Mouse (Mus musculus) liver, adult 2 months (tissue): ENCODE measurements at regions not wholly inside any gene's neighbourhood (a gene's known extent, or its start where the extent isn't known, plus 50 kb on each side); places are given as distances from the start of the nearest gene placed in this dataset.

Experiments
- DNase-seq: peaks from one replicate; pipeline ENCODE4 v3.0.0-alpha.2; 2011; ENCODE audit warnings: low read depth, low spot score; ENCODE audit errors: extremely low read depth
- H3K27ac ChIP-seq: fragments of 200-500 bp; replicated peaks from 2 replicates; pipeline ENCODE4 v1.5.1; 2012; ENCODE audit warnings: low read depth, mild to moderate bottlenecking, control low read depth, inconsistent platforms, low read length; ENCODE audit not compliant: insufficient read depth
- H3K27me3 ChIP-seq: fragments of 200-500 bp; 2 replicates; pipeline ENCODE4 v1.6.1; 2012; ENCODE audit warnings: mild to moderate bottlenecking, moderate library complexity, low read length, inconsistent platforms; ENCODE audit not compliant: control insufficient read depth, insufficient read depth
- H3K36me3 ChIP-seq: fragments of 200-500 bp; 2 replicates; pipeline ENCODE4 v1.6.1; 2012; ENCODE audit warnings: low read length, inconsistent platforms; ENCODE audit not compliant: control insufficient read depth, insufficient read depth
- H3K4me1 ChIP-seq: fragments of 200-500 bp; 2 replicates; pipeline ENCODE4 v1.6.1; 2011; ENCODE audit warnings: low read length; ENCODE audit not compliant: control insufficient read depth, insufficient read depth
- H3K4me3 ChIP-seq: fragments of 200-500 bp; 2 replicates; pipeline ENCODE4 v1.5.1; 2011; ENCODE audit warnings: low read depth, mild to moderate bottlenecking, control low read depth, low read length, moderate library complexity; ENCODE audit not compliant: insufficient read depth
- H3K79me2 ChIP-seq: fragments of 200-500 bp; 2 replicates; pipeline ENCODE4 v1.6.1; 2012; ENCODE audit warnings: inconsistent platforms, mild to moderate bottlenecking, low read length, moderate library complexity; ENCODE audit not compliant: control insufficient read depth, insufficient read depth
- H3K9ac ChIP-seq: fragments of 200-500 bp; 2 replicates; pipeline ENCODE4 v1.6.1; 2012; ENCODE audit warnings: low read depth, mild to moderate bottlenecking, control low read depth, inconsistent platforms, low read length
- CTCF ChIP-seq: fragments of 200-500 bp; IDR thresholded peaks from 2 replicates; pipeline ENCODE4 v1.5.1; 2011; ENCODE audit warnings: low read depth, low read length, control low read depth
- POLR2A ChIP-seq: fragments of 200-500 bp; IDR thresholded peaks from 2 replicates; pipeline ENCODE4 v1.6.1; 2011; ENCODE audit warnings: low read length, control low read depth; ENCODE audit not compliant: insufficient read depth; ENCODE audit errors: extremely low read depth
- WGBS: fragments of 180-500 bp; shearing (Covaris S2); methylation state at CpG from one replicate; pipeline ENCODE4 v1.1.7; 2018; 5-methylcytosine and 5-hydroxymethylcytosine counted together

DNA sequence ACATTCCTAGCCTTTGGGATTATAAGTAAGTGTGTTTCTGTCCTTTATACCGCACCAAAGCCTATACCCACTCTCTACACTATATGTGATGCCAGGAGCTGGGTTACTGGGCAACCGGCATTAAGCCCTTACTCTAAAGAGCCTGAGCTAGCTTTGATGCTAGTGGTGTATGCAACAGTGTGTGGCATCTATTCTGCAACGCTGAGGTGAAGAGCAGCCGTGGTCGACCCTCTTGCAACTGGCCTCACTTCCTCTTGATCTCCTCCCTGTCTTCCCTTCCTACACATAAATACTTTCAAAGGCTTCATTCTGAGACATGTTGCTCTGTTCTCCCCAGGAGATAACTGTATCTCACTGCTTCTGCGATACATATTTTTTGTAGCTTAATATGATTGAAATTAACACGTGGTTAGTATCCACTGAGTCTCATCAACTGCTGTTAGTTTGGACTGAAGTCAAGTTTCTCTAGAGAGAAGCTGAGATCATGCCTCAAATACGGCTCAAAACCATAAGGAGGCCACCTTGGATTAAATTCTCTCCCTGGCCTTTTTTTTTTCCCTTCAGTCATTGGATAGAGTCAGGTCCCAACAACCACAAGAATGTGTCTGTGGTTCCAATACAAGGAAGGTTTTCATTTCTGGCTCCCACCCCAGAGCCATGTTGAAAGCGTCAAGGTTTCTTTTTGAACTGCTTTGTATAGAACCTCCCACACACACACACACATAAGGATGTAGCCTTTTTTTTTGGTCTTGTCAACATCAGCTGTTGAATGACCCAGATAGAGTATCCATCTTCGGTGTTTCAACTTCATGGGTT is 191.2 kb upstream of the Jmjd1c start:
- TF ChIP-seq CTCF (no peak), POLR2A (no peak)
- Histone ChIP-seq H3K36me3 (no peaks in the 10 kb centered on the region), H3K27me3 (no peaks in the 10 kb centered on the region; the same call in 1 of the 2 replicates), H3K4me1 (peaks cover 4% of the 10 kb centered on the region), H3K79me2 (no peaks in the 10 kb centered on the region), H3K4me3 (no peak overlapping the region), H3K9ac (no peak overlapping the region), H3K27ac (no peak overlapping the region)
- no peak for DNase-seq
- WGBS: 84% methylated on average over 10 of the region's 10 CpGs

DNA sequence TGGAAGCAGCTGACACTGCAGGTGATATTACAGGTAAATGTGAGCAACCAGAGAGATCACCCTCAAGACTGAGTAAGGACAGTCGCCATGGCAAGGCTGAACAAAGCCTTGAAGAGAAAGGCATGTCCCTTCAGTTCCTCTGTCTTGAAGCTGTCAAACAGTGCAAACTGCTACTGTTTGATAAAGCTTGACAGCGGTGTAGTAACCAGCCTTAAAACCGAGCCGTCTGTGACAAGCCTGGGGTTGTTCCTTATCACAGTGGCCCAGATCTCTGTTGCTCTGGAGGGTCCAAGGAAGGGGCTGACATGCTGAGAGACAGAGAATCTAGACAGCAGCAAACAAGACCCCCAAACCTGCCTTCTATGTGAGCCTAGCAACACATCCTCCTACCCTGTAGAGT is 188.1 kb upstream of the Jmjd1c start:
- H3K4me1 ChIP-seq: peaks cover 14% of the 10 kb centered on the region
- no peaks in the 10 kb centered on the region for H3K79me2 ChIP-seq
- no peak overlapping the region for H3K9ac ChIP-seq
- no peak overlapping the region for H3K4me3 ChIP-seq
- H3K27ac ChIP-seq: no peak overlapping the region
- H3K27me3 ChIP-seq: no peaks in the 10 kb centered on the region
- DNase-seq: no peak
- WGBS: 90% methylated on average over 4 of the region's 4 CpGs
- no peak for TF ChIP-seq POLR2A
- TF ChIP-seq CTCF: no peak
- H3K36me3 ChIP-seq: no peaks in the 10 kb centered on the region

DNA sequence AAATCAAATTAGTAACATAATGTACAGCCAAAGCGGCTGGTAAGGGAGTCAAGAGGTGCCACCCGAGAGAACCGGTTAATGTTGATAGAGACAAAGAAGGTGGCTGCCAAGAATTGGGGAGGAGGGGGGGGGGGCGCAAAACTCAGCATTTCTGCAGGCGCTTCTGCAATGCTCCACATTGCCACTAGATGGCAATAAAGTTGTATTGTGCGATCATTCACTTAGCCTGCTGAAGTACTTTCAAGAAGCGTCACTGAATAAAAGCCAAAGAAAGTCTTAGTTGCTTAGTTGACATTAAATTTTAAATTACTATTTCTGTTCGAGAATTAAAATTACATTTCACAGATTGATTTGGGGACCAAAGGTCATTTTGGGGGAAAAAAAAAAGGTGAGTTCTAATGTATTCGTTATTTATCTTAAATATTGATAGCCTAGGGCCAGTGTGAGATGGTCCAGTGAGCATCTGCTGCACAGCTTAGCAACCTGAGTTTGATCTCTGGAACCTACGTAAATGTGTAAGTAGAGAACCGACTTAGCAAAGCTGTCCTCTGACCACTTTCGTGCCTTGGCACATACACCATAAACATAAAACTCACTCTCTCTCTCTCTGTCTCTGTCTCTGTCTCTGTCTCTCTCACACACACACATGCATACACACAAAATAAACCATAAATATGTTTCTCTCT is 186.6 kb upstream of the Jmjd1c start:
- Histone ChIP-seq H3K27me3 (no peaks in the 10 kb centered on the region), H3K79me2 (no peaks in the 10 kb centered on the region), H3K36me3 (no peaks in the 10 kb centered on the region), H3K4me3 (no peak overlapping the region), H3K4me1 (peaks cover 22% of the 10 kb centered on the region), H3K9ac (no peak overlapping the region), H3K27ac (peak overlapping the region; percentile 63)
- DNase-seq: peak; percentile 77
- WGBS: 5% methylated on average over 12 of the region's 12 CpGs
- TF ChIP-seq CTCF (peak; percentile 74), POLR2A (no peak)

DNA sequence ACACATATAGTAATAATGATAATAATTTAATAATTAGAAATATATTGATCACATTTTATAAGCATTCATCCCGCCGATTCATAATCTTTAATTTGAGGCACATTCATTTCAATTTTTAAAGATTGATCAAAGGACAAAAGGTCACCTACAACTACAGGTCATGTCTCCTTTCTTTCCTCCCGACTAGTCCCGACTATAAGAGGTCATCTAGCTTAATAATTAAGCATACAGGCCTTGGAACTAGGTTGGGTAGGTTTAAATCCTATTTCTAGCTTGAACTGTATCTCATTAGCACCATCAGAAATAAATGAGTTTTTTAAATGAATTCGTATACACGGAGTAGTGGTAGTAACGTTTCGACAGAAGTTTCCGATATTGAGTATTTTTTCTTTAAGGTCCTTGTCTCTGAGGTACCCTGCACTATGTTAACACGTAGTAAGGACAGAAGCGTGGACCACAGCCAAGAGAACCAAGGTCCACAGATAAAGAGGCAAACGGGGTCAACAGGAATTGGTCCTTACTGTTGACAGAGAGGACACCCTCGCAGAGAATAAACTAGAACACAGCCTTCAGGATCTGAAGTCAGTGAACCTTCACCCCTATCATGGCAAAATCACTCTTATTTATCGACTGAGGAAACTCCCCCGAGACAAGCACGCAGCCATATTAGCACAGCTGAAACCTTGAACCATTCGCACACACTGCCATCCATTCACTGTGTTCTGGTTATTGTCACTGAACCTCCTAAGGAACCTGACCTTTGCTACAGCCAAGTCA is 185.8 kb upstream of the Jmjd1c start:
- peaks cover 23% of the 10 kb centered on the region for H3K4me1 ChIP-seq
- no peaks in the 10 kb centered on the region for H3K79me2 ChIP-seq
- H3K27ac ChIP-seq: peak overlapping the region; percentile 64
- no peak overlapping the region for H3K4me3 ChIP-seq
- no peaks in the 10 kb centered on the region for H3K36me3 ChIP-seq
- WGBS: 10% methylated on average over 17 of the region's 17 CpGs
- no peak for TF ChIP-seq CTCF
- peak; percentile 99 for DNase-seq
- H3K9ac ChIP-seq: no peak overlapping the region; the same call in 1 of the 2 replicates
- no peaks in the 10 kb centered on the region for H3K27me3 ChIP-seq

DNA sequence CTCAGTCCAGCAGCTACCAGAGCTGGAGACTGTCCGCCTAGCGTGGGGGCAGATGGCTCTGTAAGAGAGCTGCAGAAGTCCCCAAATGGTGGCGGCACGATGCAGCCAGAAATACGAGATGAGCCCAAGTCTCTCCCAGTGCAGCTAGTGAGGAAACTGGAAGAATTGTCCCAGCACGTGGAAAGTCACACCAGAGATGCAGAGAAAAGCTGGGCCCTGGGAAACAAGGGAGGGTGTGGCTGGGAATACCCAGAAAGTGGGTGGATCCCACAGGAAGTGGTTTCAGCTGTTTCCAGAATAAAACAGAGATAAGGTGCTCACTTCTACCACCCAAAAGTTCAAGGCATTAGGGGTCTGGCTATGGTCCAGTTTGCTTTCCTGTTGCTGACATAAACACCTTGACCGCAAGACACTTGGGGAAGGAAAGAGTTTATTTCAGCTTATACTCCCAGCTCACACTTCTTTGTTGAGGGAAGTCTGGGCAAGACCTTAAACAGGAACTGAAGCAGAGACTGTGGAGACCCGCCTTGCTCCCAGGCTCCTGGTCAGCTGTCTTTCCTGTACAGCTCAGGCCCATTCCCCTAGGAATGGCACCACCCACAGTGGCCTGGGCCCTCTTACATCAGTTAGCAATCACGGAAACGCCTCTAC is 184.5 kb upstream of the Jmjd1c start:
- WGBS: 69% methylated on average over 10 of the region's 10 CpGs
- H3K27me3 ChIP-seq: no peaks in the 10 kb centered on the region
- TF ChIP-seq CTCF (no peak), POLR2A (no peak)
- H3K79me2 ChIP-seq: no peaks in the 10 kb centered on the region
- no peak overlapping the region for H3K4me3 ChIP-seq
- H3K36me3 ChIP-seq: no peaks in the 10 kb centered on the region
- H3K9ac ChIP-seq: 0 out of 2 replicates have a peak overlapping the region, but pooled peaks have one; percentile 11
- H3K27ac ChIP-seq: peak overlapping the region; percentile 58
- H3K4me1 ChIP-seq: peaks cover 23% of the 10 kb centered on the region
- peak; percentile 34 for DNase-seq
